Mouse (Mus musculus) cerebellum, adult 2 months (tissue): ENCODE data around the gene Mxd1.

Experiments used
- CTCF ChIP-seq: fragments of 200-500 bp; IDR thresholded peaks from 2 replicates; pipeline ENCODE4 v1.5.1; 2011; ENCODE audit warnings: low read depth, mild to moderate bottlenecking, control low read depth, low read length, moderate library complexity, borderline replicate concordance; ENCODE audit not compliant: insufficient read depth
- POLR2A ChIP-seq: fragments of 200-500 bp; IDR thresholded peaks from 2 replicates; pipeline ENCODE4 v1.6.1; 2011; ENCODE audit warnings: low read length, control low read depth, borderline replicate concordance; ENCODE audit not compliant: insufficient read depth

DNA sequence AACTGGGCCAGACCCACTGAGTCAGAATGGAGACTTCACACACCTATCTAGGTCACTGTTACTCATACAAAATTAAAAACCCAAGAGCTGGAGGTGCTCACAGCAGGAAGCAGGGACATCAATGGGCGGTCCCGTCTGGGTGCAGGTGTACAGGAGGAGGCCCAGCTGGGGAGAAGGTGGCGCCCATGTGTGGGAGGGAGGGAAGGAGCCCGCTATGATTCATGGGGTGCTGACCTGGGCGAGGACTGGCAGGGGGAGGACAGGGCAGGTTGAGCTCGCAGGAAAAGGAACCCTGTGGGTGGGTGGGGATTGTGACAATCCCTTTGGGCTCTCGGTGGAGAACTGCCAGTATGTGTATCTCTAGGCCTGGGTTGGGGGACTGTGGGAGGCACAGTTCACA is 63.7 kb downstream of the Mxd1 start:
- TF ChIP-seq CTCF: no peak
- TF ChIP-seq POLR2A: no peak
